Mouse (Mus musculus) midbrain, embryonic 13.5 days (tissue): Measurements from ENCODE around the gene Morc2a. TPM values are rescaled to one million over a fixed set of nuclear protein-coding genes. Genes with fewer than 3 reads are reported as not detected.
"Not testable (repeated sequence)": the region's sequence is repeated elsewhere in the genome, so short reads cannot be mapped to it uniquely, and the experiment has no call there.

ENCODE experiments used
- ATAC-seq: fragments of 200-750 bp; cut with Nextera tagmentation; 2 replicates; pipeline ENCODE4 v1.8.0; 2017; ENCODE audit warnings: mild to moderate bottlenecking, moderate TSS enrichment, moderate library complexity
- H3K27ac ChIP-seq: fragments of 300-500 bp; sonication (generic); 2 replicates; pipeline ENCODE4 v1.5.1; 2015; ENCODE audit warnings: inconsistent platforms, mild to moderate bottlenecking, moderate library complexity
- H3K27me3 ChIP-seq: fragments of 300-500 bp; sonication (generic); 2 replicates; pipeline ENCODE4 v1.6.1; 2015; ENCODE audit warnings: mild to moderate bottlenecking, inconsistent platforms
- H3K36me3 ChIP-seq: fragments of 300-500 bp; sonication (generic); 2 replicates; pipeline ENCODE4 v1.6.1; 2015; ENCODE audit warnings: mild to moderate bottlenecking, inconsistent platforms
- H3K4me1 ChIP-seq: fragments of 300-500 bp; sonication (generic); replicated peaks from 2 replicates; pipeline ENCODE4 v1.6.1; 2015; ENCODE audit warnings: inconsistent platforms
- H3K4me2 ChIP-seq: fragments of 300-500 bp; sonication (generic); replicated peaks from 2 replicates; pipeline ENCODE4 v1.6.1; 2015; ENCODE audit warnings: moderate library complexity, mild to moderate bottlenecking, inconsistent platforms
- H3K4me3 ChIP-seq: fragments of 300-500 bp; sonication (generic); replicated peaks from 2 replicates; pipeline ENCODE4 v1.5.1; 2015; ENCODE audit warnings: mild to moderate bottlenecking, inconsistent platforms
- H3K9ac ChIP-seq: fragments of 300-500 bp; sonication (generic); replicated peaks from 2 replicates; pipeline ENCODE4 v1.6.1; 2015; ENCODE audit warnings: mild to moderate bottlenecking, inconsistent platforms
- H3K9me3 ChIP-seq: fragments of 300-500 bp; sonication (generic); 2 replicates; pipeline ENCODE4 v1.6.1; 2016; ENCODE audit warnings: mild to moderate bottlenecking, inconsistent platforms
- WGBS: fragments of 180-500 bp; shearing (Covaris S2); methylation state at CpG from one replicate; pipeline ENCODE4 v1.1.7; 2015; 5-methylcytosine and 5-hydroxymethylcytosine counted together
- polyA plus RNA-seq: library from polyadenylated mRNA; unstranded; fragments of >200 nt; fragmentation: Nextera tagmentation; extraction: Ambion mirVana; gene quantifications from 2 replicates; pipeline ENCODE4 v1.2.1, GENCODE M21; 2015

The Morc2a gene
- 40.8 and 42.0 TPM in 2 replicates for polyA plus RNA-seq

- Histone ChIP-seq H3K36me3 (peaks cover 30% of the 10 kb centered on the region), H3K4me1 (peaks cover 29% of the 10 kb centered on the region), H3K4me3 (peak within 1 kb of the TSS; percentile 79), H3K4me2 (peak within 1 kb of the TSS; percentile 70), H3K27me3 (no peaks in the 10 kb centered on the region), H3K9me3 (peaks cover 19% of the 10 kb centered on the region), H3K9ac (peak within 1 kb of the TSS; percentile 96), H3K27ac (peak within 1 kb of the TSS; percentile 96)
- under 1% methylated on average over 75 of the region's 81 CpGs for WGBS
- ATAC-seq, result peak; percentile 98
Observed at GRCm38 (mm10) chr11:3648964-3649841, at the start of gene Morc2a. Gene Morc2a (plus strand): TSS chr11:3649191.

GRCm38 (mm10) chr11:3601966-3602365 lies 47.0 kb upstream of the Morc2a start:
- ATAC-seq, H3K4me1 ChIP-seq, H3K9me3 ChIP-seq, H3K27me3 ChIP-seq, H3K4me2 ChIP-seq, H3K27ac ChIP-seq, H3K4me3 ChIP-seq, H3K9ac ChIP-seq, H3K36me3 ChIP-seq: not testable (repeated sequence)
- WGBS, result 72% methylated on average over 1 of the region's 1 CpGs

- not testable (repeated sequence) for ATAC-seq, H3K36me3 ChIP-seq, H3K4me3 ChIP-seq, H3K9me3 ChIP-seq, H3K27ac ChIP-seq, H3K4me1 ChIP-seq, H3K9ac ChIP-seq, H3K27me3 ChIP-seq, H3K4me2 ChIP-seq
- WGBS, result 65% methylated on average over 2 of the region's 2 CpGs
Observed at GRCm38 (mm10) chr11:3602687-3603086, 46.3 kb upstream of the Morc2a start.

GRCm38 (mm10) chr11:3606456-3606855 lies 42.5 kb upstream of the Morc2a start:
- no peak overlapping the region for H3K27ac ChIP-seq
- H3K4me3 ChIP-seq, result no peak overlapping the region
- no peaks in the 10 kb centered on the region for H3K4me1 ChIP-seq
- no peaks in the 10 kb centered on the region for H3K36me3 ChIP-seq
- no peaks in the 10 kb centered on the region for H3K27me3 ChIP-seq
- H3K4me2 ChIP-seq, result no peak overlapping the region
- ATAC-seq, result no peak
- H3K9ac ChIP-seq, result no peak overlapping the region
- no peaks in the 10 kb centered on the region for H3K9me3 ChIP-seq
- WGBS, result 89% methylated on average over 5 of the region's 5 CpGs

- Histone ChIP-seq H3K9ac (no peak overlapping the region), H3K4me1 (no peaks in the 10 kb centered on the region), H3K4me2 (no peak overlapping the region), H3K36me3 (no peaks in the 10 kb centered on the region), H3K27ac (no peak overlapping the region), H3K9me3 (no peaks in the 10 kb centered on the region), H3K4me3 (no peak overlapping the region), H3K27me3 (no peaks in the 10 kb centered on the region)
- no peak for ATAC-seq
- whole genome bisulfite sequencing, result 92% methylated on average over 4 of the region's 4 CpGs
Observed at GRCm38 (mm10) chr11:3615576-3615975, 33.4 kb upstream of the Morc2a start.

GRCm38 (mm10) chr11:3622826-3623225 lies 26.2 kb upstream of the Morc2a start:
- peaks cover 5% of the 10 kb centered on the region; the same call in 1 of the 2 replicates for H3K27me3 ChIP-seq
- peaks cover 9% of the 10 kb centered on the region; the same call in 1 of the 2 replicates for H3K9me3 ChIP-seq
- no peak overlapping the region for H3K4me3 ChIP-seq
- WGBS, result 81% methylated on average over 5 of the region's 5 CpGs
- H3K36me3 ChIP-seq, result no peaks in the 10 kb centered on the region
- ATAC-seq, result no peak
- H3K9ac ChIP-seq, result no peak overlapping the region
- H3K4me2 ChIP-seq, result no peak overlapping the region
- H3K4me1 ChIP-seq, result no peaks in the 10 kb centered on the region
- no peak overlapping the region for H3K27ac ChIP-seq

GRCm38 (mm10) chr11:3624391-3625027 lies 24.5 kb upstream of the Morc2a start:
- H3K9ac ChIP-seq, result no peak overlapping the region
- 85% methylated on average over 4 of the region's 4 CpGs for WGBS
- no peak overlapping the region for H3K4me2 ChIP-seq
- no peak overlapping the region for H3K4me3 ChIP-seq
- peaks cover 8% of the 10 kb centered on the region for H3K4me1 ChIP-seq
- no peaks in the 10 kb centered on the region for H3K36me3 ChIP-seq
- peaks cover 20% of the 10 kb centered on the region for H3K27me3 ChIP-seq
- H3K9me3 ChIP-seq, result peaks cover 9% of the 10 kb centered on the region; the same call in 1 of the 2 replicates
- no peak for ATAC-seq
- no peak overlapping the region for H3K27ac ChIP-seq

GRCm38 (mm10) chr11:3628999-3629491 lies 19.9 kb upstream of the Morc2a start:
- Histone ChIP-seq H3K27me3 (peaks cover 26% of the 10 kb centered on the region), H3K4me1 (peaks cover 8% of the 10 kb centered on the region), H3K27ac (no peak overlapping the region), H3K36me3 (no peaks in the 10 kb centered on the region), H3K4me2 (peak overlapping the region; percentile 87), H3K4me3 (peak overlapping the region; percentile 48), H3K9ac (peak overlapping the region; percentile 61), H3K9me3 (peaks cover 9% of the 10 kb centered on the region; the same call in 1 of the 2 replicates)
- ATAC-seq, result peak; percentile 53; the same call in 1 of the 2 replicates
- 1% methylated on average over 32 of the region's 32 CpGs for WGBS

GRCm38 (mm10) chr11:3633269-3633668 lies 15.7 kb upstream of the Morc2a start:
- H3K4me3 ChIP-seq, H3K9me3 ChIP-seq, H3K36me3 ChIP-seq, H3K4me2 ChIP-seq, H3K27ac ChIP-seq, ATAC-seq, H3K9ac ChIP-seq, H3K4me1 ChIP-seq: not testable (repeated sequence)
- 82% methylated on average over 8 of the region's 8 CpGs for WGBS
- H3K27me3 ChIP-seq, result peaks cover 17% of the 10 kb centered on the region

- Histone ChIP-seq H3K9me3 (peaks cover 22% of the 10 kb centered on the region), H3K4me3 (peak overlapping the region; percentile 79), H3K27me3 (no peaks in the 10 kb centered on the region), H3K4me1 (peaks cover 29% of the 10 kb centered on the region), H3K4me2 (peak overlapping the region; percentile 70), H3K27ac (no peak overlapping the region), H3K9ac (peak overlapping the region; percentile 96; the same call in 1 of the 2 replicates), H3K36me3 (peaks cover 38% of the 10 kb centered on the region)
- WGBS, result 87% methylated on average over 5 of the region's 5 CpGs
- ATAC-seq, result no peak
Observed at GRCm38 (mm10) chr11:3647688-3648087, 1.3 kb upstream of the Morc2a start.

- Histone ChIP-seq H3K36me3 (peaks cover 33% of the 10 kb centered on the region), H3K27ac (peak overlapping the region; percentile 96), H3K9me3 (peaks cover 19% of the 10 kb centered on the region), H3K4me3 (peak overlapping the region; percentile 79), H3K4me1 (peaks cover 29% of the 10 kb centered on the region), H3K4me2 (peak overlapping the region; percentile 70), H3K27me3 (no peaks in the 10 kb centered on the region), H3K9ac (peak overlapping the region; percentile 96)
- peak; percentile 62 for ATAC-seq
- 1% methylated on average over 61 of the region's 62 CpGs for WGBS
Observed at GRCm38 (mm10) chr11:3648305-3648963, 557 bp upstream of the Morc2a start.
